Mouse (Mus musculus): ENCODE measurements at regions not wholly inside any gene's neighbourhood (a gene's known extent, or its start where the extent isn't known, plus 50 kb on each side); places are given as distances from the start of the nearest gene placed in this dataset.

DNA sequence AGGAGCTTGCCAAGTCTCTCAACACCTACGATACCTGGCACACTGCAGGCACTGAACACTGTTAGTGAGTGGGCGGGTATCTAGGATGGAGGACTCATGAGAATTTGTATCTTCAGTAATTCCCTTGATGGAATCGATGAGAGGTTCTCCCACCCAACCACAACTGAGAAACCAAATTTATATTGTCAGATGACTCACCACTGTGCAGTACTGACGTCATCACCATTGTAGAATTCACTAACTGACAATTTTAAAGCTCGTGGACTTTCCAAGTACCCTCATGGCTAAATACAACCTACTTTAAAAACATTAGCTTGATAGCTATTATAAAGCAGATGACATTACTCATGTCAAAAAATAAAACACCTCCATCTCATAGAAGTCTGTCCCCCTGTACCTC is 128.4 kb upstream of the Mtap start:
- TF ChIP-seq CTCF (IDR thresholded peaks at IDR 0.05; ENCODE audit: low read depth): no peak
- no peak for TF ChIP-seq EP300 (IDR thresholded peaks at IDR 0.05; ENCODE audit: low read depth)
